Mouse (Mus musculus) kidney, embryonic 14.5 days (tissue): ENCODE results near the gene Zfhx3. TPM values are rescaled to one million over a fixed set of nuclear protein-coding genes. Genes with fewer than 3 reads are reported as not detected.

Experiments
- ATAC-seq: fragments of 200-750 bp; cut with Nextera tagmentation; 2 replicates; pipeline ENCODE4 v1.8.0; 2017; ENCODE audit warnings: moderate number of reproducible peaks, mild to moderate bottlenecking, moderate TSS enrichment, moderate library complexity; ENCODE audit not compliant: low FRiP score, low TSS enrichment
- H3K27ac ChIP-seq: fragments of 300-500 bp; sonication (generic); 2 replicates; pipeline ENCODE4 v1.5.1; 2014; ENCODE audit warnings: low read depth, mild to moderate bottlenecking, low read length, moderate library complexity, mixed read lengths
- H3K27me3 ChIP-seq: fragments of 300-500 bp; sonication (generic); 2 replicates; pipeline ENCODE4 v1.6.1; 2014; ENCODE audit warnings: mild to moderate bottlenecking, low read length; ENCODE audit not compliant: control insufficient read depth, insufficient read depth
- H3K36me3 ChIP-seq: fragments of 300-500 bp; sonication (generic); 2 replicates; pipeline ENCODE4 v1.6.1; 2014; ENCODE audit warnings: low read length, mixed read lengths; ENCODE audit not compliant: control insufficient read depth, insufficient read depth
- H3K4me1 ChIP-seq: fragments of 300-500 bp; sonication (generic); 2 replicates; pipeline ENCODE4 v1.6.1; 2014; ENCODE audit warnings: low read length, mixed read lengths; ENCODE audit not compliant: control insufficient read depth, insufficient read depth
- H3K4me2 ChIP-seq: fragments of 300-500 bp; sonication (generic); replicated peaks from 2 replicates; pipeline ENCODE4 v1.6.1; 2014; ENCODE audit warnings: low read depth, mild to moderate bottlenecking, low read length
- H3K4me3 ChIP-seq: fragments of 300-500 bp; sonication (generic); 2 replicates; pipeline ENCODE4 v1.5.1; 2014; ENCODE audit warnings: mild to moderate bottlenecking, low read length
- H3K9ac ChIP-seq: fragments of 300-500 bp; sonication (generic); 2 replicates; pipeline ENCODE4 v1.6.1; 2014; ENCODE audit warnings: low read depth, mild to moderate bottlenecking, low read length, moderate library complexity
- H3K9me3 ChIP-seq: fragments of 300-500 bp; sonication (generic); 2 replicates; pipeline ENCODE4 v1.6.1; 2016; ENCODE audit warnings: low read length; ENCODE audit not compliant: control insufficient read depth
- WGBS: fragments of 180-500 bp; shearing (Covaris S2); extraction: QIAGEN DNeasy Blood & Tissue Kit; methylation state at CpG from one replicate; pipeline ENCODE4 v1.1.7; 2014; 5-methylcytosine and 5-hydroxymethylcytosine counted together
- microRNA-seq: library from miRNA; unstranded; fragments of <30 nt; microRNA quantifications from one replicate; pipeline ENCODE4, GENCODE M21; 2016
- polyA plus RNA-seq: library from polyadenylated mRNA; unstranded; fragments of >200 nt; fragmentation: Nextera tagmentation; extraction: Ambion mirVana; gene quantifications from 2 replicates; pipeline ENCODE4 v1.2.1, GENCODE M21; 2014

Gene Zfhx3
- polyA plus RNA-seq, 1 experiment from 2014 or later, result 11.7 TPM

- Histone ChIP-seq H3K27me3 (no peaks in the 10 kb centered on the region), H3K36me3 (no peaks in the 10 kb centered on the region), H3K9me3 (no peaks in the 10 kb centered on the region), H3K4me2 (no peak overlapping the region), H3K9ac (no peak overlapping the region), H3K27ac (no peak overlapping the region), H3K4me3 (no peak overlapping the region), H3K4me1 (no peaks in the 10 kb centered on the region)
- ATAC-seq, result no peak
- 43% methylated on average over 2 of the region's 2 CpGs for WGBS
These were observed 1051.7 kb downstream of the Zfhx3 start for GRCm38 (mm10) chr8:108994187-108994586.

GRCm38 (mm10) chr8:108994880-108995279 lies 1052.4 kb downstream of the Zfhx3 start:
- H3K27ac ChIP-seq, result no peak overlapping the region
- 92% methylated on average over 5 of the region's 5 CpGs for WGBS
- no peak overlapping the region for H3K4me2 ChIP-seq
- H3K4me3 ChIP-seq, result no peak overlapping the region
- H3K27me3 ChIP-seq, result no peaks in the 10 kb centered on the region
- H3K4me1 ChIP-seq, result no peaks in the 10 kb centered on the region
- H3K9me3 ChIP-seq, result no peaks in the 10 kb centered on the region
- no peaks in the 10 kb centered on the region for H3K36me3 ChIP-seq
- no peak for ATAC-seq
- H3K9ac ChIP-seq, result no peak overlapping the region

- WGBS, result 62% methylated on average over 3 of the region's 3 CpGs
- no peak for ATAC-seq
- no peak overlapping the region for H3K4me3 ChIP-seq
These were observed 1054.9 kb downstream of the Zfhx3 start for GRCm38 (mm10) chr8:108997334-108997733.

GRCm38 (mm10) chr8:108999297-109000249 lies 1057.1 kb downstream of the Zfhx3 start:
- no peak overlapping the region for H3K4me2 ChIP-seq
- no peaks in the 10 kb centered on the region for H3K4me1 ChIP-seq
- no peaks in the 10 kb centered on the region for H3K36me3 ChIP-seq
- no peaks in the 10 kb centered on the region for H3K27me3 ChIP-seq
- WGBS, result 57% methylated on average over 15 of the region's 15 CpGs
- no peak overlapping the region for H3K27ac ChIP-seq
- ATAC-seq, result peak; percentile 49; the same call in 1 of the 2 replicates
- no peak overlapping the region for H3K4me3 ChIP-seq
- H3K9ac ChIP-seq, result no peak overlapping the region
- H3K9me3 ChIP-seq, result no peaks in the 10 kb centered on the region

More at GRCm38 (mm10) chr8:108997334-108997733, 1054.9 kb downstream of the Zfhx3 start:
- Histone ChIP-seq H3K4me2 (no peak overlapping the region), H3K27ac (no peak overlapping the region), H3K36me3 (no peaks in the 10 kb centered on the region), H3K4me1 (no peaks in the 10 kb centered on the region), H3K9ac (no peak overlapping the region), H3K27me3 (no peaks in the 10 kb centered on the region), H3K9me3 (no peaks in the 10 kb centered on the region)

GRCm38 (mm10) chr8:109001031-109001430 lies 1058.6 kb downstream of the Zfhx3 start:
- no peak overlapping the region for H3K9ac ChIP-seq
- no peaks in the 10 kb centered on the region for H3K4me1 ChIP-seq
- H3K4me2 ChIP-seq, result no peak overlapping the region
- H3K4me3 ChIP-seq, result no peak overlapping the region
- H3K27me3 ChIP-seq, result no peaks in the 10 kb centered on the region
- no peaks in the 10 kb centered on the region for H3K36me3 ChIP-seq
- no peak overlapping the region for H3K27ac ChIP-seq
- 88% methylated on average over 9 of the region's 9 CpGs for WGBS
- H3K9me3 ChIP-seq, result no peaks in the 10 kb centered on the region
- no peak for ATAC-seq

- Histone ChIP-seq H3K27ac (no peak overlapping the region), H3K9me3 (no peaks in the 10 kb centered on the region), H3K4me2 (no peak overlapping the region), H3K9ac (no peak overlapping the region), H3K36me3 (no peaks in the 10 kb centered on the region), H3K4me1 (no peaks in the 10 kb centered on the region), H3K4me3 (no peak overlapping the region), H3K27me3 (no peaks in the 10 kb centered on the region)
- ATAC-seq, result no peak
- WGBS, result 85% methylated on average over 5 of the region's 5 CpGs
These were observed 1059.5 kb downstream of the Zfhx3 start for GRCm38 (mm10) chr8:109001923-109002322.

- ATAC-seq, result no peak
- H3K4me1 ChIP-seq, result no peaks in the 10 kb centered on the region
- 80% methylated on average over 9 of the region's 9 CpGs for WGBS
- no peak overlapping the region for H3K9ac ChIP-seq
- H3K4me2 ChIP-seq, result no peak overlapping the region
- no peaks in the 10 kb centered on the region for H3K36me3 ChIP-seq
- H3K27me3 ChIP-seq, result no peaks in the 10 kb centered on the region
- H3K4me3 ChIP-seq, result no peak overlapping the region
- H3K9me3 ChIP-seq, result no peaks in the 10 kb centered on the region
- no peak overlapping the region for H3K27ac ChIP-seq
These were observed 1064.5 kb downstream of the Zfhx3 start for GRCm38 (mm10) chr8:109006986-109007385.

Small RNA genes lying within 50 kb of the gene (microRNA-seq; reads per million reads assigned to microRNA genes)
- gene Mir3108, result not detected
